Mouse (Mus musculus) ES-Bruce4 (cell line): ENCODE measurements around the gene Sgk1. TPM values are rescaled to one million over a fixed set of nuclear protein-coding genes. Genes with fewer than 3 reads are reported as not detected.

Experiments
- H3K27ac ChIP-seq: 2 replicates; pipeline ENCODE4 v1.5.1; 2012; ENCODE audit warnings: low read length, inconsistent platforms; ENCODE audit not compliant: insufficient read depth
- H3K27me3 ChIP-seq: 2 replicates; pipeline ENCODE4 v1.6.1; 2012; ENCODE audit warnings: mild to moderate bottlenecking, low read length, inconsistent platforms; ENCODE audit not compliant: control insufficient read depth, poor library complexity, insufficient read depth, severe bottlenecking
- H3K36me3 ChIP-seq: 2 replicates; pipeline ENCODE4 v1.6.1; 2012; ENCODE audit warnings: inconsistent platforms, mild to moderate bottlenecking, low read length, moderate library complexity; ENCODE audit not compliant: control insufficient read depth, poor library complexity, insufficient read depth, severe bottlenecking
- H3K4me1 ChIP-seq: one replicate; pipeline ENCODE4 v1.8.1; 2011; ENCODE audit warnings: low read length; ENCODE audit not compliant: control insufficient read depth, insufficient read depth
- H3K4me3 ChIP-seq: 2 replicates; pipeline ENCODE4 v1.5.1; 2011; ENCODE audit warnings: low read depth, mild to moderate bottlenecking, low read length
- H3K9ac ChIP-seq: 2 replicates; pipeline ENCODE4 v1.6.1; 2012; ENCODE audit warnings: low read depth, mild to moderate bottlenecking, inconsistent platforms; ENCODE audit not compliant: poor library complexity, severe bottlenecking
- H3K9me3 ChIP-seq: replicated peaks from 2 replicates; pipeline ENCODE4 v1.6.1; 2012; ENCODE audit warnings: mild to moderate bottlenecking, low read length, inconsistent platforms; ENCODE audit not compliant: control insufficient read depth, poor library complexity, insufficient read depth, severe bottlenecking
- CTCF ChIP-seq: IDR thresholded peaks from one replicate; pipeline ENCODE4 v1.8.1; 2011; ENCODE audit warnings: low read depth, low read length
- EP300 ChIP-seq: IDR thresholded peaks from 2 replicates; pipeline ENCODE4 v1.6.1; 2011; ENCODE audit warnings: low read depth, low read length; ENCODE audit not compliant: insufficient read depth
- POLR2A ChIP-seq: IDR thresholded peaks from one replicate; pipeline ENCODE4 v1.8.1; 2011; ENCODE audit warnings: low read length; ENCODE audit not compliant: insufficient read depth
- polyA plus RNA-seq: library from polyadenylated mRNA; stranded (reverse); fragments of >200 nt; gene quantifications from 2 replicates; pipeline ENCODE4 v1.2.4, GENCODE M21; 2011; ENCODE audit warnings: low read depth; ENCODE audit not compliant: missing spikeins, insufficient read depth, insufficient read length

Sgk1 gene
- polyA plus RNA-seq, 1 experiment, result 386 TPM

DNA sequence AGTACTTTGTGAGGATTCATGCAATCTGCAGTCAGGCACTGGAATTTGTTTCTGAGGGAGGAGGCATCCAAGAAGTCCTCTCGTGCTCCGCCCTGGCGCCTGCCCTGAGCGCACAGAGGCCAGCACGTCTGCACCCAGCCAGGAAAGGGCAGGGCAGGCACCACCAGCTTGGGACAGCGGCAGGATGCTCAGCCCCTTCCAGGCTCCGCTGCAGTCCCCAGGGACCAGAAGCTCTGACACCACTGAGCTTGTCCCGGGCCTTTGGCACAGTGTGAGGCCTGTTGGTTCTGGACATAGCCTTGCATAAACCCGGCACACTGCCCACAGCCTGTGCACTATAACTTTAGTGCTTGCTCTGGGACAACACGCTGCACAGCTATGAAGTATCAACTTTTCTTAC, 24.3 kb upstream of the Sgk1 start:
- Histone ChIP-seq H3K36me3 (no peaks in the 10 kb centered on the region), H3K4me1 (peaks cover 2% of the 10 kb centered on the region), H3K4me3 (0 out of 2 replicates have a peak overlapping the region, but pooled peaks have one; percentile 0), H3K27me3 (no peaks in the 10 kb centered on the region), H3K9me3 (no peaks in the 10 kb centered on the region), H3K27ac (no peak overlapping the region), H3K9ac (no peak overlapping the region)
- TF ChIP-seq CTCF (no peak), POLR2A (no peak), EP300 (no peak)

DNA sequence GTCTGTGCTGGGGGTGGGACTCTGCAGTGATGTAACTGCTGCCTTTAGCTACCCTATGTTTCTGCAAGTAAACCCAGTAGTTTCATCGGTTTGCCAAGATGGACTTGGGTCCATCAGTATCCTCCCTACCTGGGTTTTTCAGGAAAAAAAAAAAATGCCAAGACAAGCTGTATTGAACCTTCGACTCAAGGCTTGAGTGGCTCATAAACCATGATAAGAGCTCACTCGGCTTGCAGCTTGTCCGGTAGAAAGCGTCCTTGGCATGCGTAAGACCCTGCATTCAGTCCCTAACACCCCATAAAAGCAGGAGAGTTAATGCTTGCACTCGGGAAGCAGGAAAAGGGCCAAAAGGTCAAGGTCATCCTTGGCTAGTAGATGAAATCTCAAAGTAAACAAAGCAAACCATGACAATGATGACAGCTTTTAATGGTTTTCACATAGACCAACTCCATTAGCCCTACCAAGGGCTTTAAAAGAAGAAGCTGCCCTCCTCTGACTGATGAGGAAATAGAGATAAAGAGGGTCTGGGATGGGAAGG, 23.5 kb upstream of the Sgk1 start:
- H3K4me3 ChIP-seq, result no peak overlapping the region
- H3K9ac ChIP-seq, result no peak overlapping the region
- no peaks in the 10 kb centered on the region for H3K27me3 ChIP-seq
- H3K9me3 ChIP-seq, result no peaks in the 10 kb centered on the region
- H3K27ac ChIP-seq, result no peak overlapping the region
- H3K4me1 ChIP-seq, result peaks cover 2% of the 10 kb centered on the region
- H3K36me3 ChIP-seq, result no peaks in the 10 kb centered on the region
- no peak for TF ChIP-seq POLR2A
- TF ChIP-seq CTCF, result no peak
- no peak for TF ChIP-seq EP300

GRCm38 (mm10) chr10:21866504-21866903, 15.5 kb upstream of the Sgk1 start:
- H3K27ac ChIP-seq, result no peak overlapping the region
- no peak overlapping the region for H3K9ac ChIP-seq
- no peak for TF ChIP-seq CTCF
- TF ChIP-seq EP300, result peak; percentile 65; the same call in 1 of the 2 replicates
- TF ChIP-seq POLR2A, result no peak
- no peaks in the 10 kb centered on the region for H3K4me1 ChIP-seq
- H3K36me3 ChIP-seq, result no peaks in the 10 kb centered on the region
- no peak overlapping the region for H3K4me3 ChIP-seq
- no peaks in the 10 kb centered on the region for H3K9me3 ChIP-seq
- no peaks in the 10 kb centered on the region for H3K27me3 ChIP-seq

DNA sequence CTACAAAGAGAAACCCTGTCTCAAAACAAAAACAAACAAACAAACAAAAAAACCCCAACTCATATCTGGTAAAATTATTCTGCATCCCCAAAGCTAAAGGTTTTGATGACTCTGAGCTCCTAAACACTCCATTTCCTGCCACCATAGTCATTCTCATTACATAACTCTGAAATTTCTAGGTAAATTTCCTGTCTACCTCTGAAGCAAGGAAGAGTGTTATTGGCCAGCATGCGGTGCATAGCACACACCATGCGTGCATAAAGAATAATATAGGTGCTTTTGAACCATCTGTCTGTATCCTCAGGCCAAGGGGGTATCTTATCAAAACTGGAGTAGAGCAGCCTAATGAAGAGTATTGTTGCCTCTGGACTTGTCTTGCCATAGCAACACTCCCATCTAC, 13.8 kb upstream of the Sgk1 start:
- no peak overlapping the region for H3K27ac ChIP-seq
- no peaks in the 10 kb centered on the region for H3K36me3 ChIP-seq
- no peaks in the 10 kb centered on the region for H3K4me1 ChIP-seq
- H3K27me3 ChIP-seq, result no peaks in the 10 kb centered on the region
- TF ChIP-seq EP300 (no peak), CTCF (no peak), POLR2A (no peak)
- no peaks in the 10 kb centered on the region for H3K9me3 ChIP-seq
- H3K9ac ChIP-seq, result no peak overlapping the region
- no peak overlapping the region for H3K4me3 ChIP-seq

GRCm38 (mm10) chr10:21868623-21869022, 13.4 kb upstream of the Sgk1 start:
- Histone ChIP-seq H3K4me1 (no peaks in the 10 kb centered on the region), H3K36me3 (no peaks in the 10 kb centered on the region), H3K9me3 (no peaks in the 10 kb centered on the region), H3K4me3 (no peak overlapping the region), H3K27ac (no peak overlapping the region), H3K27me3 (no peaks in the 10 kb centered on the region), H3K9ac (no peak overlapping the region)
- TF ChIP-seq POLR2A (no peak), EP300 (no peak), CTCF (no peak)

DNA sequence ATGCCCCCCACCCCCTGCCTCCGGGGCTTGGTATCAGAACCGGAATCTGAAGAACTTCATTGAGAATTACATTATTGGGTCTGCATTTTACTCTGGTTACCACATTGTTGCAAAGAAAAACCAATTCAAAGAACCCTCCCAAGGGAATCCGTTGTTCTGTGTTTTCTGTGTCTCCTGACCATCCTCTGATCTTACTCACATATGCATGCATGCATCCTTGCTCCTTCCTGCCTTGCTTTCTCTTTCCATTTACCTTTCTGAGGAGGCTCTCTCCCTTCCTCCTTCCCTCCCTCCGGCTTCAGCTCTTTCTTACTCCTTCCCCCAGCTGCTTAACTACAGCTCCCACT, 174 bp upstream of the Sgk1 start:
- Histone ChIP-seq H3K9ac (peak overlapping the region; percentile 50; the same call in 1 of the 2 replicates), H3K27me3 (no peaks in the 10 kb centered on the region), H3K4me3 (peak overlapping the region; percentile 70), H3K9me3 (peaks cover 11% of the 10 kb centered on the region), H3K4me1 (no peaks in the 10 kb centered on the region), H3K36me3 (no peaks in the 10 kb centered on the region), H3K27ac (peak overlapping the region; percentile 18; the same call in 1 of the 2 replicates)
- TF ChIP-seq EP300 (no peak), CTCF (no peak), POLR2A (no peak)
